Mouse (Mus musculus): ENCODE data around the gene Has3. TPM values are rescaled to one million over a fixed set of nuclear protein-coding genes. Genes with fewer than 3 reads are reported as not detected.

Gene Has3
- under 1 TPM in 1 of 2 experiments, not detected in 1; 0.31 TPM for total RNA-seq (2023)

DNA sequence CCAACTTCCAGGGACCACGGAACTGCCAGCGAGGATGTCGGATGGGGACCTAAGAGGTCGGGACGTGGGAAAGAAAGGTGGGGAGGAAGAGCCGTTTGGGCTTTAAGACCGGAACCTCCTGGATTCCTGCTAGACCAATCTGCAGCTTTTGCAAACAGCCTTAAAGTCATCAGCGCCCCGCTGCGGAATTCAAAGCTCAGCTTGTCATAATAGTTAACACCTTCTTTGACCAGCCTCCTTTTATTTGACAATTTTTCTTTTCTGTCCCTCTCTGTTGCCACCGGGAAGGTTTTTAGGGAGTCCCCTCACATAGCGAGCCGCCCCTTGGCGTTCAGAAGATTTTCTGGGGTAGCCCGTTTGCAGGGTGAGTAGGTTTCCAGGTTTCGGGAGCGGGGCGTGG lies at the start of gene Has3:
Has3 (plus strand) TSS at position 192 of the 400 bp plus-strand sequence.

DNA sequence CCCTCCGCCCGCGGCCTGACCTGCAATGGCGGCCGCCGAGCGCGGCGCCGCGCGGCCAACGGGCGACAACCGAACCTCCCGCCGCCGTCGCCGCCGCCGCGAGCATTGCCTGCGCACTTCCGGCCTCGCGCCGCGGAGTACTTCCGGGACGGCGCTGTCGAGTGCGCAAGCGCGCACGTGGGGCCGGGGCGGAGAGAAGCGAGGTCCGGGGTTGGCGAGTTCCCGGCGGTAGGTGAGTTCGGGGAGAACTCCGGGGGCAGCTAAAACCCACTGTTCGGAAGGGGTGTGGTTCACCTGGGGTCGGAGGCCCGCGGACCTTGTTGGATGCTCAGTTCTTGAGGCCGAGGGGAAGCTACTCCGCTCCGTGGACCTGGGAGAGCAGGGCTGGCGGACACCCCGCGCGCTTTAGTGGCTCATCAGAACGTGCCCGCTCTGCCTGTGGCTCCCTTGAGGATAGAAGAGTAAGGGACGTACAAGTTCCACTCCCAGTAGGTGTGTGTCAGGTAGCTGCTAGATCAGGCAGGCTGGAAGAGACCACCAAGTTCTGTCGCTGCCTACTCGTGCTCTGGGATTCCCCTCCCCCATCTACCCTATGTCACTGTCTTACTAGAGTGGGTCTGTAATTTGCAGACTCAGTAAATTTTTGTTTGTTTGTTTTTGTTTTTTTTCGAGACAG lies 23.6 kb downstream of the Has3 start, which contains the start of gene Utp4:
Utp4 (plus strand) TSS at position 156 of the 676 bp plus-strand sequence.

Other genes starting within 250 kb of the Has3 start
- gene Tango6, start 187.2 kb upstream of the Has3 start, total RNA-seq (2023) = 1 to 10 TPM; 7.2 to 7.5 TPM
- gene Utp4, start 23.4 kb downstream of the Has3 start, total RNA-seq (2023) = 1 to 10 TPM; 9.5 TPM
- gene Sntb2, start 65.5 kb downstream of the Has3 start, total RNA-seq (2023) = 10 to 100 TPM; 19.1 to 24.3 TPM
- 10 to 100 TPM; 28.6 to 31.5 TPM for gene Vps4a, start 161.0 kb downstream of the Has3 start, total RNA-seq (2023)
- gene Pdf, start 178.4 kb downstream of the Has3 start, total RNA-seq (2023) = 1 to 10 TPM; 4.5 to 4.7 TPM
- gene Cog8, start 186.4 kb downstream of the Has3 start, total RNA-seq (2023) = 10 to 100 TPM; 17.1 to 18.3 TPM
- 10 to 100 TPM; 17.1 to 17.7 TPM for gene Nip7, start 186.6 kb downstream of the Has3 start, total RNA-seq (2023)
- gene Tmed6, start 195.4 kb downstream of the Has3 start, total RNA-seq (2023) = under 1 TPM in 1 of 2 experiments, not detected in 1; 0.55 TPM
- gene Terf2, start 226.3 kb downstream of the Has3 start, total RNA-seq (2023) = 10 to 100 TPM; 15.2 to 15.6 TPM

Measured in neutrophil, adult 83 days (primary cell).